Mouse (Mus musculus) liver, embryonic 14.5 days (tissue): ENCODE data around the gene Xpo6. TPM values are rescaled to one million over a fixed set of nuclear protein-coding genes. Genes with fewer than 3 reads are reported as not detected.

Experiments
- ATAC-seq: fragments of 200-750 bp; cut with Nextera tagmentation; 2 replicates; pipeline ENCODE4 v1.8.0; 2017; ENCODE audit warnings: moderate number of reproducible peaks, mild to moderate bottlenecking, moderate library complexity; ENCODE audit not compliant: insufficient read depth
- DNase-seq, 3 experiments: peaks; one replicate each; pipeline ENCODE4 v3.0.0-alpha.2; 2012 to 2013; ENCODE audit warnings: low read depth in 3 of 3, low spot score in 3 of 3
- H3K27ac ChIP-seq: fragments of 300-500 bp; sonication (generic); 2 replicates; pipeline ENCODE4 v1.5.1; 2014; ENCODE audit warnings: moderate library complexity, mild to moderate bottlenecking, control low read depth, inconsistent platforms
- H3K27me3 ChIP-seq: fragments of 300-500 bp; sonication (generic); 2 replicates; pipeline ENCODE4 v1.6.1; 2014; ENCODE audit warnings: mild to moderate bottlenecking, low read length, moderate library complexity; ENCODE audit not compliant: control insufficient read depth, insufficient read depth
- H3K36me3 ChIP-seq: fragments of 300-500 bp; sonication (generic); replicated peaks from 2 replicates; pipeline ENCODE4 v1.6.1; 2014; ENCODE audit warnings: low read depth; ENCODE audit not compliant: control insufficient read depth, insufficient read depth
- H3K4me1 ChIP-seq, 2 experiments: fragments of 200-500 bp in 1 of 2; fragments of 300-500 bp in 1 of 2; sonication (generic) in 1 of 2; replicated peaks; 2 replicates each; pipeline ENCODE4 v1.6.1; 2012 to 2014; ENCODE audit warnings: antibody characterized with exemption in 1 of 2, inconsistent platforms in 1 of 2, low read length in 1 of 2; ENCODE audit not compliant: control insufficient read depth in 2 of 2, insufficient read depth in 2 of 2
- H3K4me2 ChIP-seq: fragments of 300-500 bp; sonication (generic); 2 replicates; pipeline ENCODE4 v1.6.1; 2014; ENCODE audit warnings: low read depth, mild to moderate bottlenecking, control low read depth, moderate library complexity
- H3K4me3 ChIP-seq, 2 experiments: fragments of 200-500 bp in 1 of 2; fragments of 300-500 bp in 1 of 2; sonication (generic) in 1 of 2; 2 replicates each; pipeline ENCODE4 v1.5.1; 2012 to 2014; ENCODE audit warnings: low read depth in 2 of 2, low read length in 2 of 2, mild to moderate bottlenecking in 2 of 2, control low read depth in 1 of 2, inconsistent platforms in 1 of 2, moderate library complexity in 1 of 2; ENCODE audit not compliant: insufficient read depth in 1 of 2
- H3K9ac ChIP-seq: fragments of 300-500 bp; sonication (generic); replicated peaks from 2 replicates; pipeline ENCODE4 v1.6.1; 2014; ENCODE audit warnings: mild to moderate bottlenecking, control low read depth, moderate library complexity
- H3K9me3 ChIP-seq: fragments of 300-500 bp; sonication (generic); 2 replicates; pipeline ENCODE4 v1.6.1; 2016; ENCODE audit warnings: low read length, mixed read lengths; ENCODE audit not compliant: control insufficient read depth
- CTCF ChIP-seq: IDR thresholded peaks from 2 replicates; pipeline ENCODE4 v1.5.1; 2016; ENCODE audit warnings: antibody characterized with exemption, low read depth, control low read depth
- EP300 ChIP-seq: IDR thresholded peaks from 2 replicates; pipeline ENCODE4 v1.6.1; 2016; ENCODE audit warnings: antibody characterized with exemption, low read depth
- WGBS: fragments of 180-500 bp; shearing (Covaris S2); extraction: QIAGEN DNeasy Blood & Tissue Kit; methylation state at CpG from one replicate; pipeline ENCODE4 v1.1.7; 2014; ENCODE audit not compliant: insufficient replicate concordance; 5-methylcytosine and 5-hydroxymethylcytosine counted together
- polyA plus RNA-seq, 2 experiments: library from polyadenylated mRNA; depleted of rRNA in 1 of 2; stranded (reverse) in 1 of 2; unstranded in 1 of 2; fragments of >200 nt; fragmentation: Nextera tagmentation in 1 of 2; extraction: Ambion mirVana in 1 of 2; gene quantifications; 2 replicates each; pipeline versions ENCODE4 v1.2.1 to v1.2.3; 2012 to 2014

Xpo6 gene
- polyA plus RNA-seq, 2 experiments, result 18.2 to 47.5 TPM

GRCm38 (mm10) chr7:126088155-126088554 is 112.1 kb downstream of the Xpo6 start:
- Histone ChIP-seq H3K36me3 (no peaks in the 10 kb centered on the region), H3K9me3 (no peaks in the 10 kb centered on the region), H3K27me3 (peaks cover 11% of the 10 kb centered on the region), H3K27ac (no peak overlapping the region), H3K4me2 (no peak overlapping the region), H3K9ac (no peak overlapping the region), H3K4me1 (no peaks in the 10 kb centered on the region), H3K4me3 (no peak overlapping the region)
- DNase-seq (no peak), ATAC-seq (no peak)
- 10% methylated on average over 6 of the region's 6 CpGs for WGBS
- TF ChIP-seq EP300 (no peak), CTCF (peak; percentile 18; the same call in 1 of the 2 replicates)

GRCm38 (mm10) chr7:126087602-126088001 is 112.7 kb downstream of the Xpo6 start:
- WGBS, result 61% methylated on average over 10 of the region's 10 CpGs
- ATAC-seq (no peak), DNase-seq (no peak)
- Histone ChIP-seq H3K9me3 (no peaks in the 10 kb centered on the region), H3K27ac (no peak overlapping the region), H3K4me2 (no peak overlapping the region), H3K4me3 (no peak overlapping the region), H3K9ac (no peak overlapping the region), H3K27me3 (peaks cover 17% of the 10 kb centered on the region), H3K4me1 (no peaks in the 10 kb centered on the region), H3K36me3 (no peaks in the 10 kb centered on the region)
- TF ChIP-seq EP300, result no peak
- no peak for TF ChIP-seq CTCF

- Histone ChIP-seq H3K27ac (no peak overlapping the region), H3K9ac (no peak overlapping the region), H3K9me3 (no peaks in the 10 kb centered on the region), H3K27me3 (peaks cover 30% of the 10 kb centered on the region), H3K4me2 (no peak overlapping the region), H3K36me3 (no peaks in the 10 kb centered on the region), H3K4me3 (no peak overlapping the region), H3K4me1 (no peaks in the 10 kb centered on the region)
- no peak for TF ChIP-seq CTCF
- TF ChIP-seq EP300, result no peak
- no peak for ATAC-seq
- WGBS, result 35% methylated on average over 6 of the region's 6 CpGs
- DNase-seq, result no peak
Observed at GRCm38 (mm10) chr7:126086321-126086741, 114.0 kb downstream of the Xpo6 start.

- H3K27ac ChIP-seq, result no peak overlapping the region
- H3K36me3 ChIP-seq, result no peaks in the 10 kb centered on the region
- H3K9me3 ChIP-seq, result no peaks in the 10 kb centered on the region
- H3K9ac ChIP-seq, result no peak overlapping the region
- TF ChIP-seq CTCF (no peak), EP300 (no peak)
- no peak overlapping the region for H3K4me2 ChIP-seq
- WGBS, result 71% methylated on average over 9 of the region's 9 CpGs
- H3K4me1 ChIP-seq, result no peaks in the 10 kb centered on the region
- no peak overlapping the region for H3K4me3 ChIP-seq
- no peak for ATAC-seq
- H3K27me3 ChIP-seq, result peaks cover 41% of the 10 kb centered on the region
- no peak for DNase-seq
Observed at GRCm38 (mm10) chr7:126085154-126085553, 115.1 kb downstream of the Xpo6 start.

- 14% methylated on average over 4 of the region's 4 CpGs for WGBS
- no peaks in the 10 kb centered on the region for H3K4me1 ChIP-seq
- no peaks in the 10 kb centered on the region for H3K9me3 ChIP-seq
- H3K36me3 ChIP-seq, result no peaks in the 10 kb centered on the region
- no peak overlapping the region for H3K27ac ChIP-seq
- no peak overlapping the region for H3K4me3 ChIP-seq
- H3K4me2 ChIP-seq, result no peak overlapping the region
- peaks cover 46% of the 10 kb centered on the region for H3K27me3 ChIP-seq
- no peak for TF ChIP-seq EP300
- TF ChIP-seq CTCF, result no peak
- DNase-seq (no peak), ATAC-seq (no peak)
- H3K9ac ChIP-seq, result no peak overlapping the region
Observed at GRCm38 (mm10) chr7:126083980-126084348, 116.3 kb downstream of the Xpo6 start.
